Mouse (Mus musculus) cerebellum, postnatal 4 days (tissue): Measurements from ENCODE around the gene Slc40a1.

Experiments used
- DNase-seq, 2 experiments: peaks; one replicate each; pipeline ENCODE4 v3.0.0; 2022; ENCODE audit warnings: low spot score in 2 of 2, mixed read lengths in 1 of 2

The Slc40a1 gene

GRCm38 (mm10) chr1:45883378-45883777 lies 42.9 kb downstream of the Slc40a1 start:
- no peak for DNase-seq

GRCm38 (mm10) chr1:45882076-45882475 lies 44.2 kb downstream of the Slc40a1 start:
- no peak for DNase-seq

- no peak for DNase-seq
Measured at GRCm38 (mm10) chr1:45881228-45881832, 45.0 kb downstream of the Slc40a1 start.

- no peak for DNase-seq
Measured at GRCm38 (mm10) chr1:45877463-45877862, 48.9 kb downstream of the Slc40a1 start.

- no peak for DNase-seq
Measured at GRCm38 (mm10) chr1:45876450-45877198, 49.7 kb downstream of the Slc40a1 start.

- DNase-seq, result no peak
Measured at GRCm38 (mm10) chr1:45875640-45876039, 50.7 kb downstream of the Slc40a1 start.

GRCm38 (mm10) chr1:45873250-45873649 lies 53.1 kb downstream of the Slc40a1 start:
- no peak for DNase-seq

- no peak for DNase-seq
Measured at GRCm38 (mm10) chr1:45868479-45869137, 57.7 kb downstream of the Slc40a1 start.

GRCm38 (mm10) chr1:45868050-45868449 lies 58.3 kb downstream of the Slc40a1 start:
- no peak for DNase-seq

GRCm38 (mm10) chr1:45866288-45867018 lies 59.9 kb downstream of the Slc40a1 start:
- DNase-seq, result no peak

GRCm38 (mm10) chr1:45865727-45866126 lies 60.6 kb downstream of the Slc40a1 start:
- DNase-seq, result no peak

GRCm38 (mm10) chr1:45865316-45865715 lies 61.0 kb downstream of the Slc40a1 start:
- no peak for DNase-seq

GRCm38 (mm10) chr1:45864564-45865014 lies 61.7 kb downstream of the Slc40a1 start:
- no peak for DNase-seq

- no peak for DNase-seq
Measured at GRCm38 (mm10) chr1:45863641-45864040, 62.7 kb downstream of the Slc40a1 start.

GRCm38 (mm10) chr1:45861162-45861561 lies 65.2 kb downstream of the Slc40a1 start:
- DNase-seq, result no peak

GRCm38 (mm10) chr1:45860349-45860748 lies 66.0 kb downstream of the Slc40a1 start:
- no peak for DNase-seq
